Mouse (Mus musculus) hindbrain, embryonic 12.5 days (tissue): Measurements from ENCODE around the gene Eno2. TPM values are rescaled to one million over a fixed set of nuclear protein-coding genes. Genes with fewer than 3 reads are reported as not detected.

Source experiments
- ATAC-seq: fragments of 200-750 bp; cut with Nextera tagmentation; 2 replicates; pipeline ENCODE4 v1.8.0; 2017; ENCODE audit warnings: moderate TSS enrichment; ENCODE audit not compliant: low FRiP score
- H3K27ac ChIP-seq: fragments of 300-500 bp; sonication (generic); 2 replicates; pipeline ENCODE4 v1.5.1; 2016; ENCODE audit warnings: mild to moderate bottlenecking
- H3K27me3 ChIP-seq: fragments of 300-500 bp; sonication (generic); 2 replicates; pipeline ENCODE4 v1.6.1; 2016; ENCODE audit warnings: mild to moderate bottlenecking
- H3K36me3 ChIP-seq: fragments of 300-500 bp; sonication (generic); 2 replicates; pipeline ENCODE4 v1.6.1; 2016; ENCODE audit warnings: mild to moderate bottlenecking
- H3K4me1 ChIP-seq: fragments of 300-500 bp; sonication (generic); 2 replicates; pipeline ENCODE4 v1.6.1; 2016
- H3K4me2 ChIP-seq: fragments of 300-500 bp; sonication (generic); replicated peaks from 2 replicates; pipeline ENCODE4 v1.6.1; 2016; ENCODE audit warnings: mild to moderate bottlenecking
- H3K4me3 ChIP-seq: fragments of 300-500 bp; sonication (generic); 2 replicates; pipeline ENCODE4 v1.5.1; 2016; ENCODE audit warnings: mild to moderate bottlenecking
- H3K9ac ChIP-seq: fragments of 300-500 bp; sonication (generic); 2 replicates; pipeline ENCODE4 v1.6.1; 2016; ENCODE audit warnings: mild to moderate bottlenecking, moderate library complexity
- H3K9me3 ChIP-seq: fragments of 300-500 bp; sonication (generic); replicated peaks from 2 replicates; pipeline ENCODE4 v1.6.1; 2016; ENCODE audit warnings: mild to moderate bottlenecking
- WGBS: fragments of 180-500 bp; shearing (Covaris S2); methylation state at CpG from one replicate; pipeline ENCODE4 v1.1.7; 2016; 5-methylcytosine and 5-hydroxymethylcytosine counted together
- microRNA counts: library from miRNA; unstranded; fragments of <30 nt; microRNA quantifications from one replicate; lab custom pipeline; 2017
- microRNA-seq: library from miRNA; unstranded; fragments of <30 nt; microRNA quantifications from one replicate; pipeline ENCODE4, GENCODE M21; 2017
- polyA plus RNA-seq: library from polyadenylated mRNA; unstranded; fragments of >200 nt; fragmentation: Nextera tagmentation; extraction: Ambion mirVana; gene quantifications from 2 replicates; pipeline ENCODE4 v1.2.1, GENCODE M21; 2016

Gene Eno2
- polyA plus RNA-seq, 1 experiment from 2014 or later: 18.7 TPM

- Histone ChIP-seq H3K4me2 (peak within 1 kb of the TSS; percentile 93), H3K9me3 (no peaks in the 10 kb centered on the region), H3K27ac (peak within 1 kb of the TSS; percentile 79), H3K4me1 (peaks cover 30% of the 10 kb centered on the region), H3K9ac (peak within 1 kb of the TSS; percentile 92), H3K4me3 (peak within 1 kb of the TSS; percentile 91), H3K36me3 (peaks cover 38% of the 10 kb centered on the region), H3K27me3 (no peaks in the 10 kb centered on the region)
- peak; percentile 97 for ATAC-seq
- under 1% methylated on average over 76 of the region's 76 CpGs for WGBS
Observed at GRCm38 (mm10) chr6:124711824-124712782, 57.4 kb downstream of the Eno2 start, which contains the start of the genes Emg1 and Phb2. TSS of gene Emg1 (minus strand) at chr6:124712178. TSS of gene Phb2 (plus strand) at chr6:124712336.

MicroRNAs encoded within 50 kb of the gene (microRNA counts, 519-probe panel; counts per million panel counts)
- microRNA mmu-miR-141 (lab: Ali Mortazavi, UCI): 2,524 counts per million, percentile 65 among the panel's probes with 10 or more counts
- microRNA mmu-miR-200c (lab: Ali Mortazavi, UCI): 4,302 counts per million, percentile 84 among the panel's probes with 10 or more counts

Small RNA genes lying within 50 kb of the gene (microRNA-seq; reads per million reads assigned to microRNA genes)
- 146 reads per million, percentile 52 among the genes with 10 or more reads in this experiment for gene Mir141
- 799 reads per million, percentile 72 among the genes with 10 or more reads in this experiment for gene Mir200c

Other genes with a start within 250 kb of the Eno2 start
- gene C1s1, start 227.3 kb downstream of the Eno2 start, polyA plus RNA-seq: 0.65 and 1.0 TPM in 2 replicates
- not detected in 2 replicates for gene C1rb, start 199.4 kb downstream of the Eno2 start, polyA plus RNA-seq
- not detected in 2 replicates for gene C1s2, start 133.6 kb downstream of the Eno2 start, polyA plus RNA-seq
- gene Lpcat3, start 106.6 kb downstream of the Eno2 start, polyA plus RNA-seq: 45.3 and 48.6 TPM in 2 replicates
- gene Emg1, start 57.5 kb downstream of the Eno2 start, polyA plus RNA-seq: 131 and 138 TPM in 2 replicates
- gene Phb2, start 57.3 kb downstream of the Eno2 start, polyA plus RNA-seq: 291 and 292 TPM in 2 replicates
- 5.6 TPM in 2 replicates for gene Ptpn6, start 31.0 kb downstream of the Eno2 start, polyA plus RNA-seq
- 519 and 565 TPM in 2 replicates for gene Grcc10, start 28.3 kb downstream of the Eno2 start, polyA plus RNA-seq
- not detected in 2 replicates for gene Gm45234, start 13.7 kb downstream of the Eno2 start, polyA plus RNA-seq
- 20.3 and 20.6 TPM in 2 replicates for gene Atn1, start 13.1 kb downstream of the Eno2 start, polyA plus RNA-seq
- gene Lrrc23, start 10.1 kb upstream of the Eno2 start, polyA plus RNA-seq: 3.9 and 5.2 TPM in 2 replicates
- gene Spsb2, start 39.0 kb upstream of the Eno2 start, polyA plus RNA-seq: 8.7 and 9.2 TPM in 2 replicates
- 481 and 483 TPM in 2 replicates for gene Tpi1, start 44.6 kb upstream of the Eno2 start, polyA plus RNA-seq
- 200 and 202 TPM in 2 replicates for gene Usp5, start 59.8 kb upstream of the Eno2 start, polyA plus RNA-seq
- 111 and 120 TPM in 2 replicates for gene Cdca3, start 59.9 kb upstream of the Eno2 start, polyA plus RNA-seq
- 0.52 and 0.92 TPM in 2 replicates for gene Gnb3, start 70.6 kb upstream of the Eno2 start, polyA plus RNA-seq
- 34.5 and 39.6 TPM in 2 replicates for gene P3h3, start 88.1 kb upstream of the Eno2 start, polyA plus RNA-seq
- gene Gpr162, start 94.3 kb upstream of the Eno2 start, polyA plus RNA-seq: 11.3 and 12.7 TPM in 2 replicates
- 0.06 TPM in 1 of 2 replicates, not detected in the other for gene Cd4, start 118.5 kb upstream of the Eno2 start, polyA plus RNA-seq
- gene Lag3, start 142.0 kb upstream of the Eno2 start, polyA plus RNA-seq: 1.9 and 2.1 TPM in 2 replicates
- 637 and 707 TPM in 2 replicates for gene Ptms, start 150.4 kb upstream of the Eno2 start, polyA plus RNA-seq
- 462 and 488 TPM in 2 replicates for gene Mlf2, start 161.7 kb upstream of the Eno2 start, polyA plus RNA-seq
- gene Cops7a, start 195.9 kb upstream of the Eno2 start, polyA plus RNA-seq: 99.5 and 101 TPM in 2 replicates
- 8.6 and 8.9 TPM in 2 replicates for gene Pianp, start 227.0 kb upstream of the Eno2 start, polyA plus RNA-seq
- 21.6 and 22.3 TPM in 2 replicates for gene Zfp384, start 239.5 kb upstream of the Eno2 start, polyA plus RNA-seq